Mouse (Mus musculus): Measurements from ENCODE around the gene Gm4491.
A peak's percentile ranks its signal among the peaks of the same experiment; 100 is the strongest.

The Gm4491 gene

DNA sequence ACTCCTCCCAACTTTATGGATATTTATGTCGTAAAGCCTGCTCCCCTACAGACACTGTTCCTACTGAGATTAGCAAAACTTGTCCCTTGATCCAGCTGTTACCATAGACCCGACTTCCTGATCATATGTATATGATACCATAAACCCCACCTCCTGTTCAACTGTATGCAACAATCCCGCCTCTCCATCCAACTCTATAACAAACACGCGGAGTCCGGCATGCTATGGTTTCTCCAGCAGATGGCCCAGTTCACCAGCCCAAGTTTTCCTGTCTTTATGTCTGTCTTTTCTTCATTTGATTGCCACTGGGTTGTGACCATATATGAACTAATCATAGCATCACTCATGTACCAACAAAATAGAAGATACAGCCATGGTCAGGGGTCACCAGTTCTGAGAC is 40.1 kb downstream of the Gm4491 start:
- DNase-seq, result no peak

DNA sequence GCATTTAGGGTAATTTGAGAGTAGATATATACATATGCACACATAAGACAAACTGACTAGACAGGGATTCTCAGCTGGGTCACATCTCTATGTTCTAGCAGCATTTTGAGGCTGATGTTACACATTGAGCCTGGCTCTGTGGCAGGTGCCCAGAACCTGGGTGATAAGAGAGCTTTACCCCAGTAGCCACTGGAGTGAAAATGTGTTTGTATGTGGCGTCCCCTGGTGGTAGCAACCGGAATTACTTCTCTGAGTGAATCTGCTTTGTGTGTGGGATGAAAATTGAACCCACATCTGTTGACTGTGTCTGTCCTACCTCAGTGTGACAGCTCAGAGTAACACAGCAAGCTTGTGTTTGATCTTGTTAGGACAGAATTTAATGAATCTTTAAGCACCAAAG is 45.8 kb downstream of the Gm4491 start:
- peak; percentile 50 for DNase-seq

DNA sequence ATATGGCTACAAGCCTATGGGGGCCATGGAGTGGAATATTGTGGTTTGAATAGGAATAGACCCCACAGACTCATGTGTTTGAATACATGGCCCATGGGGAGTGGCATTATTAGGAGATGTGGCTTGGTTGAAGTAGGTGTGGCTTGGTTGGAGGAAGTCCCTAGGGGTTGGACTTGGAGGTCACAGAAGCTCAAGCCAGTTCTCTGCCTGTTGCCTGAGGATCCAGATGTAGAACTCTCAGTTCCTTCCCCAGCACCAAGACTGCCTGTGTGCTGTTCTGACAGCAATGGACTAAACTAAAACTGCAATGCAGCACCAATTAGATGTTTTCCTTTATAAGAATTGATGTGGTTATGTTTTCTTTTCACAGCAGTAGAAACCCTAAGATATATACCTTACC is 49.6 kb downstream of the Gm4491 start:
- no peak for DNase-seq

Measured in embryo, embryonic 11 days (tissue).